Mouse (Mus musculus) heart, embryonic 16.5 days (tissue): ENCODE measurements around the gene Bdkrb2. TPM values are rescaled to one million over a fixed set of nuclear protein-coding genes. Genes with fewer than 3 reads are reported as not detected.

Experiments used
- ATAC-seq: fragments of 200-750 bp; cut with Nextera tagmentation; replicated peaks from 2 replicates; pipeline ENCODE4 v1.8.0; 2017; ENCODE audit warnings: moderate number of reproducible peaks; ENCODE audit not compliant: insufficient read depth, low FRiP score; ENCODE audit errors: extremely low read depth
- H3K27ac ChIP-seq: fragments of 300-500 bp; sonication (generic); 2 replicates; pipeline ENCODE4 v1.5.1; 2014; ENCODE audit warnings: mild to moderate bottlenecking, low read length, control low read depth, moderate library complexity
- H3K27me3 ChIP-seq: fragments of 300-500 bp; sonication (generic); 2 replicates; pipeline ENCODE4 v1.6.1; 2014; ENCODE audit warnings: low read length, mixed read lengths; ENCODE audit not compliant: control insufficient read depth, insufficient read depth
- H3K36me3 ChIP-seq: fragments of 300-500 bp; sonication (generic); 2 replicates; pipeline ENCODE4 v1.6.1; 2014; ENCODE audit not compliant: control insufficient read depth, insufficient read depth
- H3K4me1 ChIP-seq: fragments of 300-500 bp; sonication (generic); 2 replicates; pipeline ENCODE4 v1.6.1; 2014; ENCODE audit warnings: low read length, mixed read lengths; ENCODE audit not compliant: control insufficient read depth, insufficient read depth
- H3K4me2 ChIP-seq: fragments of 300-500 bp; sonication (generic); 2 replicates; pipeline ENCODE4 v1.6.1; 2014; ENCODE audit warnings: low read depth, mild to moderate bottlenecking, control low read depth, low read length
- H3K4me3 ChIP-seq: fragments of 300-500 bp; sonication (generic); 2 replicates; pipeline ENCODE4 v1.5.1; 2014; ENCODE audit warnings: mild to moderate bottlenecking, control low read depth, low read length
- H3K9ac ChIP-seq: fragments of 300-500 bp; sonication (generic); 2 replicates; pipeline ENCODE4 v1.6.1; 2014; ENCODE audit warnings: low read length, control low read depth
- H3K9me3 ChIP-seq: fragments of 300-500 bp; sonication (generic); replicated peaks from 2 replicates; pipeline ENCODE4 v1.6.1; 2016; ENCODE audit warnings: low read length; ENCODE audit not compliant: control insufficient read depth
- WGBS: fragments of 180-500 bp; shearing (Covaris S2); extraction: QIAGEN DNeasy Blood & Tissue Kit; methylation state at CpG from one replicate; pipeline ENCODE4 v1.1.7; 2014; 5-methylcytosine and 5-hydroxymethylcytosine counted together
- polyA plus RNA-seq: library from polyadenylated mRNA; unstranded; fragments of >200 nt; fragmentation: Nextera tagmentation; extraction: Ambion mirVana; gene quantifications from 2 replicates; pipeline ENCODE4 v1.2.1, GENCODE M21; 2015

Gene Bdkrb2
- polyA plus RNA-seq, 1 experiment from 2014 or later = 1.2 TPM

GRCm38 (mm10) chr12:105603904-105604303 lies 40.9 kb downstream of the Bdkrb2 start:
- no peaks in the 10 kb centered on the region for H3K27me3 ChIP-seq
- H3K27ac ChIP-seq = no peak overlapping the region
- no peaks in the 10 kb centered on the region for H3K9me3 ChIP-seq
- no peaks in the 10 kb centered on the region for H3K4me1 ChIP-seq
- WGBS = 87% methylated on average over 11 of the region's 11 CpGs
- no peak overlapping the region for H3K4me2 ChIP-seq
- no peak for ATAC-seq
- H3K36me3 ChIP-seq = no peaks in the 10 kb centered on the region
- H3K9ac ChIP-seq = no peak overlapping the region
- H3K4me3 ChIP-seq = no peak overlapping the region

GRCm38 (mm10) chr12:105605212-105605611 lies 42.2 kb downstream of the Bdkrb2 start:
- Histone ChIP-seq H3K9ac (no peak overlapping the region), H3K36me3 (no peaks in the 10 kb centered on the region), H3K9me3 (no peaks in the 10 kb centered on the region), H3K4me2 (no peak overlapping the region), H3K27ac (no peak overlapping the region), H3K4me3 (no peak overlapping the region), H3K27me3 (no peaks in the 10 kb centered on the region), H3K4me1 (no peaks in the 10 kb centered on the region)
- ATAC-seq = no peak
- WGBS = 51% methylated on average over 8 of the region's 8 CpGs

DNA sequence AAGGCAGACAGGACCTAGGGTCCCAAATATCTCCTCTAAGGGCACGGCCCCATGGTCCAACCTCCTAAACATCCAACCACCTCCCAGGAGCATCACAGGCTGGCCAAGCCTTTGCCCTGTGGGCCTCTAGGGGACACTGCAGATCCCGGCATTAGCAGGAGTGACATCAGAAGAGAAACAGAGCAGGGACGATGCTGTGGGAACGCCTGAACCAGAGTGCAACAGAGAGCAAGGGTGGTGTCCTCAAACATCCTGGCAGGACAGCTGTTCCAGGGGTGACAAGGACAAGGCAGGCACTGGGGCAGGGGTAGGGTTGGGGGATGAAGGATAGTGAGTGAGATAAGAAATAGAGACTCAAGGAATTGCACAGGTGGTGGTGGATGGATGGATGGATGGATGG lies 43.9 kb downstream of the Bdkrb2 start:
- Histone ChIP-seq H3K27ac (no peak overlapping the region), H3K9me3 (no peaks in the 10 kb centered on the region), H3K4me2 (no peak overlapping the region), H3K4me3 (no peak overlapping the region), H3K27me3 (no peaks in the 10 kb centered on the region), H3K4me1 (no peaks in the 10 kb centered on the region; the same call in 1 of the 2 replicates), H3K9ac (no peak overlapping the region), H3K36me3 (no peaks in the 10 kb centered on the region)
- no peak for ATAC-seq
- 63% methylated on average over 4 of the region's 4 CpGs for WGBS

DNA sequence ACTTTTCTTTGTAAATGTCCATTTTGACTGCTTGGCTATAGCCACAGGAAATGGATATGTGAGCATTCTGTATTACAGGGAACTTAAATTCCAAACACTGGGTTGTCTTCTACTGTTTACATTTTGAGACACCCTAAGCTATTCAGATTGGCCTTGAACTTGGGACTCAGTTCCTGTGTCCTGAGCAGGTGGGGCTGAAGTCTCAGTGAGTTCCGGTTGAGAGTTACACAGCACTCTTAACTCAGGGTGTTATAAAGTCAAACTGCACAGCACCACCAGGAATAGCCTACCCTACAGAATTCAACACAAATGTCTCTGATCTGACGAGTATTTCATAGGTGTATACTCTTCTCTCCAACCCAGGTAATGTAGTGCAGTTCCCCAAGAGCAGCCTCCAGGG lies 48.0 kb downstream of the Bdkrb2 start:
- no peak for ATAC-seq
- peaks cover 5% of the 10 kb centered on the region; the same call in 1 of the 2 replicates for H3K4me1 ChIP-seq
- WGBS = 85% methylated on average over 2 of the region's 2 CpGs
- H3K36me3 ChIP-seq = peaks cover 5% of the 10 kb centered on the region; the same call in 1 of the 2 replicates
- H3K27ac ChIP-seq = no peak overlapping the region
- H3K27me3 ChIP-seq = no peaks in the 10 kb centered on the region
- H3K4me3 ChIP-seq = no peak overlapping the region
- H3K4me2 ChIP-seq = no peak overlapping the region
- no peaks in the 10 kb centered on the region for H3K9me3 ChIP-seq
- H3K9ac ChIP-seq = no peak overlapping the region

GRCm38 (mm10) chr12:105611748-105612147 lies 48.7 kb downstream of the Bdkrb2 start:
- H3K27me3 ChIP-seq = no peaks in the 10 kb centered on the region
- H3K4me3 ChIP-seq = no peak overlapping the region
- no peak overlapping the region for H3K4me2 ChIP-seq
- H3K9me3 ChIP-seq = no peaks in the 10 kb centered on the region
- H3K36me3 ChIP-seq = peaks cover 8% of the 10 kb centered on the region; the same call in 1 of the 2 replicates
- H3K9ac ChIP-seq = no peak overlapping the region
- ATAC-seq = no peak
- no peak overlapping the region for H3K27ac ChIP-seq
- peaks cover 5% of the 10 kb centered on the region; the same call in 1 of the 2 replicates for H3K4me1 ChIP-seq
- WGBS = 22% methylated on average over 7 of the region's 7 CpGs

GRCm38 (mm10) chr12:105613559-105613958 lies 50.5 kb downstream of the Bdkrb2 start:
- Histone ChIP-seq H3K9me3 (no peaks in the 10 kb centered on the region), H3K27me3 (no peaks in the 10 kb centered on the region), H3K36me3 (peaks cover 25% of the 10 kb centered on the region), H3K9ac (no peak overlapping the region), H3K4me3 (no peak overlapping the region), H3K4me1 (peaks cover 5% of the 10 kb centered on the region; the same call in 1 of the 2 replicates), H3K4me2 (no peak overlapping the region), H3K27ac (no peak overlapping the region)
- 82% methylated on average over 10 of the region's 10 CpGs for WGBS
- ATAC-seq = no peak

DNA sequence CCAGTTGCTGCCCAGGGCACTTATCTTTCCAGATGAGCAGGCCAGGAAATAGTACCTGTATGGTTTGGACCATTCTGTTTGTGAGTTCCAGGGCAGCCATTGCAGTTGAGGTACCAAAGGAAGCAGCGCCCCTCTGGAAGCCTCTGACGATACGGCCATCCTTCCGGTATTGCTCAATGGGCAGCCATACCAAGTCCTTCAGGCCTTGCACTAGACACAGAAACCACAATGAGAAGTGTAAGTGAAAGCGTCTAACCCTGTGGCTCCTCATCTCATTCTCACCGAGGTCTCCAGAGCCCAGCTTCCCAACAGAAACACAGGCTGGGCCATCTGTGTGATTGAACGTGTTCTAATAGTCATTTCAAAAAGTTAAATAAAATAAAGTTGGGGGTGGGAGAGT lies 59.0 kb downstream of the Bdkrb2 start:
- 94% methylated on average over 7 of the region's 7 CpGs for WGBS
- H3K27me3 ChIP-seq = no peaks in the 10 kb centered on the region

DNA sequence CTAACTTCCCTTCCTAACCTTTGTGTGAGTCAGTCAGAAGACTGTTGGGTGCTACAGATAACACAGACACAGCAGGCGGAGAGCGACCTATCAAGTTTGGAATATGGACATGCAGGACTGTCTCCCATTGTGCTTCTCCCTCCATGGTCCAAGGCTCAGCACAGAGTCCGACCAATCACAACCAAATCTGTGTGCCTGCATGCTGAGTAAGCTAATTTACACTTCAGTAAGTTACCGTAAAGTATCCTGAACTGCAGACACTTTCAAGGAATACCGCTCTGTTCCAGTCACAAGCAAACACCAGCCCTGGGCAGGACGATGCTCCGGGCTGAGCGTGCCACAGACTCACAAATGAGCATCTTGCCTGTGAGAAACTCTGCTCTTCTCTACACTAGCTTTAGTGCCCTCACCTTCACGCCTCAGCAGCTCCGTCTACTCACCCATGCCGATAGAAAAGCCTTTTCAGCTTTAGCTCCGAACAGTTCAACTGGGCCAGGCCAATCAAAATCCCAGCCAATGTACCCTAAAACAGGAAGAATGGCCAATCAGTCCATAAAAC lies 60.0 kb downstream of the Bdkrb2 start:
- Histone ChIP-seq H3K4me3 (no peak overlapping the region), H3K9me3 (no peaks in the 10 kb centered on the region), H3K4me1 (no peaks in the 10 kb centered on the region), H3K9ac (no peak overlapping the region), H3K27ac (no peak overlapping the region), H3K36me3 (peaks cover 72% of the 10 kb centered on the region), H3K27me3 (no peaks in the 10 kb centered on the region), H3K4me2 (no peak overlapping the region)
- 87% methylated on average over 12 of the region's 12 CpGs for WGBS
- ATAC-seq = no peak

More for the DNA sequence above, 59.0 kb downstream of the Bdkrb2 start:
- H3K9ac ChIP-seq = no peak overlapping the region
- ATAC-seq = no peak
- H3K36me3 ChIP-seq = peaks cover 72% of the 10 kb centered on the region
- no peak overlapping the region for H3K4me3 ChIP-seq
- H3K4me2 ChIP-seq = no peak overlapping the region
- no peak overlapping the region for H3K27ac ChIP-seq
- no peaks in the 10 kb centered on the region for H3K4me1 ChIP-seq
- H3K9me3 ChIP-seq = no peaks in the 10 kb centered on the region

GRCm38 (mm10) chr12:105625798-105626197 lies 62.8 kb downstream of the Bdkrb2 start:
- Histone ChIP-seq H3K4me1 (no peaks in the 10 kb centered on the region), H3K27ac (no peak overlapping the region), H3K9ac (no peak overlapping the region), H3K4me3 (no peak overlapping the region), H3K36me3 (peaks cover 62% of the 10 kb centered on the region), H3K4me2 (no peak overlapping the region), H3K27me3 (no peaks in the 10 kb centered on the region), H3K9me3 (no peaks in the 10 kb centered on the region)
- no peak for ATAC-seq
- 68% methylated on average over 7 of the region's 7 CpGs for WGBS
